Mouse (Mus musculus): ENCODE data around the gene Wiz.

The Wiz gene

GRCm38 (mm10) chr17:32355031-32355430 lies 34.2 kb downstream of the Wiz start:
- in situ Hi-C loops (cut with MboI; ENCODE audit: low pct_unique_long_range_greater_than_20kb in 1 of 2, low sequenced_read_pairs in 2 of 2, unreplicated experiment in 1 of 2) = no loop called here

GRCm38 (mm10) chr17:32354211-32354610 lies 35.0 kb downstream of the Wiz start:
- in situ Hi-C loops (cut with MboI; ENCODE audit: low pct_unique_long_range_greater_than_20kb in 1 of 2, low sequenced_read_pairs in 2 of 2, unreplicated experiment in 1 of 2) = no loop called here

DNA sequence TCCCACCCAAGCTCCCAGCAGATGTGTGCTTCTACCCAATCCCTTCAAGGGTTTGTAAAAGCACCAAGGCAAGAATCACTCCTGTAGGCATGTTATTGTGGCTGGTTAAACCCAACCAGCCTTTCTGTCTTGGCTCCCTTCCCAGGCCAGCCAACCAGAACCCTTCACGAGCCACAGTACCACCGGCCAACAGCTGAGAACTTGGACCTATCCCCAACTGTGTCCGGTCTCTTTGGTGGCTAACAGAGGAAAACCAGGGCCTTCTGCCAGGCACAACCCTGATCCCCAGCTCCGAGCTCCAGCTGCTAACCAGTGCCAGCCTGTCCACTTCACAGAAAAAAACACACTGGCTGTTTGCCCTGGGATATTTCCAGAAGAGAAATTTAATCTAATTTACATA lies 35.5 kb downstream of the Wiz start:
- in situ Hi-C loops (cut with MboI; ENCODE audit: low pct_unique_long_range_greater_than_20kb in 1 of 2, low sequenced_read_pairs in 2 of 2, unreplicated experiment in 1 of 2) = no loop called here

DNA sequence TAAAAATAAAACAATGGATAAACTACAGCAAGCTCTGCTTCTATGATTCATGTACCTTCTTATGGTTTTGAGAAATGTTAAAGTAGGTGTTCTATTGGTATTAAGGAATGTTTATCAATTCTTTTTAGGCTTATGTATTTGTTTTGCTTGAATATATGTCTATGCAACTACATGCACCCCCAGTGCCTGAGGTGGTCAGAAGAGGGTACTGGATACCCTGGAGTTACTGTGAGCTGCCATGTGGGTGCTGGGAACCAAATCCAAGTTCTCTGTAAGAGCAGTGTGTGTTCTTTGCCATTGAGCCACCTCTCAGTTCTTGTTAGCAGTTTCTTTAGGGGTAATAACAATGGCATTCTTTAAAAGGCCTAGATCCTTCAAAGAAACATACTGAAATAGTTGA lies 37.5 kb downstream of the Wiz start:
- in situ Hi-C loops (cut with MboI; ENCODE audit: low pct_unique_long_range_greater_than_20kb in 1 of 2, low sequenced_read_pairs in 2 of 2, unreplicated experiment in 1 of 2) = no loop called here

DNA sequence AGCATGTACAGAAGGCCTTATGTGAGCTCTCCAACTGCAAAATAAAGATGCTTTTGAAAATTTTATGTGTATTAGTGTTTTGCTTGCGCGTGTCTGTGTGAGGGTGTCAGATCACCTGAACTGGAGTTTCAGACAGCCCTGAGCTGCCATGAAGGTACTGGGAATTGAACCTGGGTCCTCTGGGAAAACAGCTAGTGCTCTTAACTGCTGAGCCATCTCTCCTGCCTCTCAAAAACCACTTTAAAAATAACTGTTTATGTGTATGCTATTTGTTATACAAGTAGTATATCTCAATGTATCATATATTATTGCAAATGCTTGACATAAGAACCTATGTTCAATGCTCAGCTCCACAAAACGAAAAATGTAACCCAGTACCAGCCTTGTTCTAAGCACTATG lies 38.0 kb downstream of the Wiz start:
- in situ Hi-C loops (cut with MboI; ENCODE audit: low pct_unique_long_range_greater_than_20kb in 1 of 2, low sequenced_read_pairs in 2 of 2, unreplicated experiment in 1 of 2) = no loop called here

DNA sequence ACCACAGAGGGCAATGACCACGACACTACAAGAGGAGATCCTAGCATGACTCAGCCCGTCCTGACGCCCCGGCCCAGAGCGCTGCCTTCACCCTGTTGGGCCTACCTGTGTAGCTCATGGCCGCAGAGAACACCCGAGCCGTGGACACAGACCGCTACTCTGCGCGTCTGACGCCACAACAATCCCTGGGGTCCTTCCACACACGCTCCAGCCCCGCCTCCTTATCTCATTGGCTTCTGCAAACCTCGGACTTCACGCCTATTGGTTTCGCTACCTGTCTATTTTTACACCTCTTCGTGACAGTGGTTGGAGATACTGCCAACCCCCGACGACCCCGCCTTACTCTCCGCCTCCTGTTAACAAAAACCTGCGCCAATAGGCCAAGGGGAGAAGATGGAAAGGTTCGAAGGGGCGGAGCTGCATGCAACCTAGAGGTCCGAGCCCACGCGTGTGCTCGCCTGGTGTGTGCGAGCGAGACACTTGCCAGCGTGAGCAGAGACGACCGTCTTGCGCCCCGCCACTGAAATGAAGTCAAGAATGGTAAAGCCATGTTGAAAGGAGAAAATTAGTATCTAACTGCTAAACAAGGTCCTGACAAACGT lies 38.8 kb downstream of the Wiz start, which contains the start of gene Akap8l:
TSS of gene Akap8l (minus strand) at position 226 of the 602 bp plus-strand sequence.
- in situ Hi-C loops (cut with MboI; ENCODE audit: low pct_unique_long_range_greater_than_20kb in 1 of 2, low sequenced_read_pairs in 2 of 2, unreplicated experiment in 1 of 2) = no loop called here

GRCm38 (mm10) chr17:32349851-32350381 lies 39.3 kb downstream of the Wiz start:
- in situ Hi-C loops (cut with MboI; ENCODE audit: low pct_unique_long_range_greater_than_20kb in 1 of 2, low sequenced_read_pairs in 2 of 2, unreplicated experiment in 1 of 2) = no loop called here

- in situ Hi-C loops (cut with MboI; ENCODE audit: low pct_unique_long_range_greater_than_20kb in 1 of 2, low sequenced_read_pairs in 2 of 2, unreplicated experiment in 1 of 2) = no loop called here
Observed at GRCm38 (mm10) chr17:32349037-32349732, 40.1 kb downstream of the Wiz start.

DNA sequence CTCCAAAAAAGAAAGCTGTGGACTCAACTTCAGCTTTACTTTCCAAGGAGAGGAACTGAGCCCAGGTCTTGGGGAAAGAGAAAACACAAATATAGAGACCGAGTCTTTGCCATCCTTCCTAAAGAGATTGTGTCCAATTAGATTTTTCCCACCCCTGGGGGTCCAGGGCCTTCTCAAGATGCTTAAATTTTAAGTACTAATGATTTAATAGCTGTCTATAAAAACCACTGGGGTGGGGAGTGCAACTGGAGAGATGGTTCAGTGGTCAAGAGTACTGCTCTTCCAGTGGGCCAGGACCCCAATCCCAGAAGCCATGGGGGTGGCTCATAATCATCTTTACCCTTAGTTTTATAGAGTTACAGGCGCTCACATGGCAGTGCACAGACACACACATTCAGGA lies 40.8 kb downstream of the Wiz start:
- in situ Hi-C loops (cut with MboI; ENCODE audit: low pct_unique_long_range_greater_than_20kb in 1 of 2, low sequenced_read_pairs in 2 of 2, unreplicated experiment in 1 of 2) = no loop called here

DNA sequence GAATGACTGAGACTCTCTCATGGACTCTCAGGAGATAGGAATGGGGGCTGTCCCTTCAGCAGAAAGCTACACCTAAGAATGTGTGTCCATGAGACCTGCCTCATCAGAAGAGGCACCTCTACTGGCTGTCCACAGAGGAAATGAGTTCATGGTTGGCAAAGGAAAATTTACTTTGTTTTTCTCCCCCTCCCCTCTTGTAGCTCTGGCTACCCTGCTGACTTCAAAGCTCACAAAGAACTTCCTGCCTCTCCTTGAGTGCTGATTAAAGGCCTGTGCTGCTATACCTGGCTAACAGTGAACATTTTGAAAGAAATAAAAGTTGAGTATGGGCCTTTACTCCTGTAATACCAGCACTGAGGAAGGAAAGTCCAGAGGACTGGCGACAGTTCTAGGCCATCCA lies 48.1 kb downstream of the Wiz start:
- in situ Hi-C loops (cut with MboI; ENCODE audit: low pct_unique_long_range_greater_than_20kb in 1 of 2, low sequenced_read_pairs in 2 of 2, unreplicated experiment in 1 of 2) = no loop called here

DNA sequence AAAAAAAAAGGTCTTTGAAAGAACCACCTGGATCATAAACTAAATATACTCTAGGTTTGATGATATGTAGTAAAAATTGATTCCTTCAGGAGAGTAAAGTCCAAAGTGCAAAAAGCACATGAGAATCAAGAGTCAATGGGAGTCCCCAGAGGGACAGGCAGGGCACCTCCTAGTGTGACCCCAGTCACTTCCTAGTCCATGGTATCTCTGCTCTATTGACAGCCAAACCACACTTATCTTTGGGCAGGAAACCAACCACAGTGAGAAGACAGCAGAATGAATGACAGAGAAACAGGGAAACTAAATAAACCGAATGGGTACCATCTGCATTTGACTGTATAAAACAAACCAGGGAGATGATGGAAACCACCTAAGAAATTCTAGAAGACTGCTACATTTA lies 49.1 kb downstream of the Wiz start:
- in situ Hi-C loops (cut with MboI; ENCODE audit: low pct_unique_long_range_greater_than_20kb in 1 of 2, low sequenced_read_pairs in 2 of 2, unreplicated experiment in 1 of 2) = no loop called here

- in situ Hi-C loops (cut with MboI; ENCODE audit: low pct_unique_long_range_greater_than_20kb in 1 of 2, low sequenced_read_pairs in 2 of 2, unreplicated experiment in 1 of 2) = no loop called here
Observed at GRCm38 (mm10) chr17:32335869-32336268, 53.4 kb downstream of the Wiz start.

GRCm38 (mm10) chr17:32334921-32335320 lies 54.3 kb downstream of the Wiz start:
- in situ Hi-C loops (cut with MboI; ENCODE audit: low pct_unique_long_range_greater_than_20kb in 1 of 2, low sequenced_read_pairs in 2 of 2, unreplicated experiment in 1 of 2) = no loop called here

DNA sequence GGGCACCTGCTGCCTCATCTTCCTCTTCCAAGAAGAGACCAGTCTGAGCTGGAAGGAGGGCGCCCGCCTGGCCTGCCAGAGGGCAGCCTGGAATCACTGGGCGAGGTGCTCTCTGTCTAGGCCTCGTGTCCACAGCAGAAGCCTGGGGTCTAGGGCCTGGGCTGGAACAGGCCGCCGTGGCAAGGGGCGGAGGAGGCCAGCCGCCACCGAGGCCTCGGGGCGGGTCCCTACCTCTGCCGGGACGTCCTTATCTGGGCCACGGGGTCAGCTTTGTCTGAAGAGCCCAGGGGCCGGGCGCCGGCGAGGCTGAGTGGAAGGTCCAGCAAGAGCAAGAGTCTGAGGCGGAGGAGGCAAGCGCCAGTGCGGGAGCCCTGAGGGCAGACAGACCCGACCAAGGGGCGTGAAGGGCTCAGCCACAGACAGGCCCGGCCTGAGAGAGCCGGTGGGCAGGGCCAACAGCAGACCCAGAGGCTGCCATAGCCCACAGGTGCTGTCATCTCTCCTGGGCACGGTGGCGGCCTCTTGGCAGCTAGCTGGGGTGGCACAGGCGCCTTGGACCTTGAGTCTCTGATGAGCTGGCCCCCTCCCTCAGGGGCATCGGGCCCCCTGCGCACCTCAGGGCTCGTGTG lies 55.5 kb downstream of the Wiz start:
- in situ Hi-C loops (cut with MboI; ENCODE audit: low pct_unique_long_range_greater_than_20kb in 1 of 2, low sequenced_read_pairs in 2 of 2, unreplicated experiment in 1 of 2) = no loop called here

DNA sequence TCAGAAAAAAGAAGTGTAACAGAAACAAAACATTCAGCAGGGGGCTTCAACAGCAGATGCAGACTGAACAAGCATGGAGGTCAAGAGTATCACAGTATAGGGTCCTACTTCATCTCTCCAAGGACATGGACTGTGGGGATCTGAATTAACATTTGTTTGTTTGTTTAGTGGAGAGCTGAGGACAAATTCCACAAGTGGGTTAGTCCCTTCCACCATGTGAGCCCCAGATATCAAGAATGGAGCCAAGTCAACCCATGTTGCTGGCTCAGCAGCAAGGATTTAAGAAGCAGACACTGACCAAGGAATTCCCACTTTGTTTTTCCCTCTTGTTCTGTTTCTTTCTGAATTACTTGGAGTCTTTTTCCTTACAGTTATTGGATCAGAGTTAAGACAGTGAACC lies 61.7 kb downstream of the Wiz start:
- in situ Hi-C loops (cut with MboI; ENCODE audit: low pct_unique_long_range_greater_than_20kb in 1 of 2, low sequenced_read_pairs in 2 of 2, unreplicated experiment in 1 of 2) = no loop called here

GRCm38 (mm10) chr17:32322809-32323208 lies 66.4 kb downstream of the Wiz start:
- in situ Hi-C loops (cut with MboI; ENCODE audit: low pct_unique_long_range_greater_than_20kb in 1 of 2, low sequenced_read_pairs in 2 of 2, unreplicated experiment in 1 of 2) = no loop called here

DNA sequence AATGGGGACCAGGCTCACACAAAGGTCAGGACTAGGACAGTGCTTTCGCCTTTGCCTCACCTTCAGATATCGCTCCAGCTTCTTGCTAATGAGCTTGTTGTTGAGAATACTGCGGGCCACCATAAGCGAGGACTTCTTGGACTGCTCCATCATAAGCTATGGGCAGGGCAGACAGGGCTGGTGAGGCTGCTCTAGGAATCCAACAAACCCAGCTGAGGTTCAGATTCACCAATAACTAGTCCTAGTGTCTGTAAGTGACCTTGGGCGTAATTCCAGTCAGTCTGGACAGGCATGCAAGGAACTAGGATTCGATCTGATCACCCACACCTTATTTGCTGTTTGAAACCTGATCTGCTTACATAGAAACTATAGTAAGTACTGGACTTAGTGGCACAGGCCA lies 67.4 kb downstream of the Wiz start:
- in situ Hi-C loops (cut with MboI; ENCODE audit: low pct_unique_long_range_greater_than_20kb in 1 of 2, low sequenced_read_pairs in 2 of 2, unreplicated experiment in 1 of 2) = no loop called here

GRCm38 (mm10) chr17:32321390-32321734 lies 67.9 kb downstream of the Wiz start:
- in situ Hi-C loops (cut with MboI; ENCODE audit: low pct_unique_long_range_greater_than_20kb in 1 of 2, low sequenced_read_pairs in 2 of 2, unreplicated experiment in 1 of 2) = no loop called here

DNA sequence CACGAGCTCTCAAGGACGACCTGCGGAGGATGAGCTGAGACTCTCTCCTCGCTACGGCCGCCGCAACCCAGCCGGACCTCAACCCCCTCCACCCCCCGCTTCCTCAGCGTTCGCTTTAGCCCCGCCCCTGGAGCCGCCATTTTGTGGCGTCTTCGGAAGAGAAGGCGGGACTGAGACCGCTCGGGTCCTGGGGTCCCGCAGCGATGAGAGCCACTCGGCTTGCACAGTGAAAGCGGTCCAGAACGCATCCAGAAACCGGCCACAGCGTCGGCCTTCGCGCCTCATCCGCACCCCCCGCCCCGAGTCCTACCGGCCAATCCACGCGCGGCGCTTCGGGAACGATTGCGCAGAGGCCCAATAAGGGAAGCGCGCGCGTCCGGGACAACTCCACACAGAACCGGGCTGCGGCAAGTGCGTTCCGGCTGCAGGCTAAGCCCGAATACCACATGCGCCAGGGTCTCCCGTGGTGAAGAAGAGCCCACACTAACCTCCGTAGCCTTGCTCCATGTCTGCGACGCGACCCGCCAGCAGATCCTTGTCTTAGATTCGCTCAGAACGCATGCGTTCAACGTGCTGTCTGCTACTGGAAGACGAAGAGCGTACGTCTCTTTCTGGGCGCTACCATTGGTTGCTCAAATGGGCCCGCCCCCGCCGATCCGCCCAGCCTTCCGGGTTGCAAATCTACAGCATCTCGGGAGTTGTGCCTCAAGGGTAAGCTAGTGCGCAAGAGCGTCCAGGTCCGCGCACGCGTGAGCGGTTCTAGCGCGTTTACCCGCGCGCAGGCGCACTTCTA lies 68.4 kb downstream of the Wiz start, which contains the start of gene Akap8:
TSS of gene Akap8 (minus strand) at position 642 of the 793 bp plus-strand sequence.
- in situ Hi-C loops (cut with MboI; ENCODE audit: low pct_unique_long_range_greater_than_20kb in 1 of 2, low sequenced_read_pairs in 2 of 2, unreplicated experiment in 1 of 2) = no loop called here
